Mouse (Mus musculus): ENCODE measurements at regions not wholly inside any gene's neighbourhood (a gene's known extent, or its start where the extent isn't known, plus 50 kb on each side); places are given as distances from the start of the nearest gene placed in this dataset.
A peak's percentile ranks its signal among the peaks of the same experiment; 100 is the strongest.

GRCm38 (mm10) chr11:63508727-63509126 lies 379.9 kb downstream of the Pmp22 start:
- H3K36me3 ChIP-seq: no peaks in the 10 kb centered on the region
- no peak overlapping the region for H3K9ac ChIP-seq
- H3K4me2 ChIP-seq: no peak overlapping the region
- no peaks in the 10 kb centered on the region for H3K27me3 ChIP-seq
- no peaks in the 10 kb centered on the region for H3K9me3 ChIP-seq
- 73% methylated on average over 2 of the region's 2 CpGs for WGBS
- no peak overlapping the region for H3K4me3 ChIP-seq
- H3K27ac ChIP-seq: no peak overlapping the region
- peaks cover 2% of the 10 kb centered on the region; the same call in 1 of the 2 replicates for H3K4me1 ChIP-seq
- no peak for ATAC-seq (ENCODE audit: insufficient number of reproducible peaks, low FRiP score, low TSS enrichment, low read depth)

GRCm38 (mm10) chr11:63510611-63511010 lies 381.8 kb downstream of the Pmp22 start:
- ATAC-seq (ENCODE audit: insufficient number of reproducible peaks, low FRiP score, low TSS enrichment, low read depth): no peak

GRCm38 (mm10) chr11:63514615-63515014 lies 385.8 kb downstream of the Pmp22 start:
- Histone ChIP-seq H3K27me3 (no peaks in the 10 kb centered on the region), H3K9ac (no peak overlapping the region), H3K9me3 (no peaks in the 10 kb centered on the region), H3K4me1 (peaks cover 9% of the 10 kb centered on the region), H3K36me3 (no peaks in the 10 kb centered on the region), H3K4me2 (no peak overlapping the region), H3K4me3 (no peak overlapping the region), H3K27ac (no peak overlapping the region)
- no peak for ATAC-seq (ENCODE audit: insufficient number of reproducible peaks, low FRiP score, low TSS enrichment, low read depth)
- WGBS: 76% methylated on average over 3 of the region's 3 CpGs

More at GRCm38 (mm10) chr11:63510611-63511010, 381.8 kb downstream of the Pmp22 start:
- H3K27me3 ChIP-seq: no peaks in the 10 kb centered on the region
- H3K4me2 ChIP-seq: no peak overlapping the region
- no peak overlapping the region for H3K9ac ChIP-seq
- H3K9me3 ChIP-seq: no peaks in the 10 kb centered on the region
- H3K27ac ChIP-seq: no peak overlapping the region
- H3K36me3 ChIP-seq: no peaks in the 10 kb centered on the region
- peaks cover 2% of the 10 kb centered on the region; the same call in 1 of the 2 replicates for H3K4me1 ChIP-seq
- H3K4me3 ChIP-seq: no peak overlapping the region
- WGBS: 89% methylated on average over 7 of the region's 7 CpGs

GRCm38 (mm10) chr11:63518847-63519246 lies 390.1 kb downstream of the Pmp22 start:
- 24% methylated on average over 6 of the region's 6 CpGs for WGBS
- Histone ChIP-seq H3K9me3 (no peaks in the 10 kb centered on the region), H3K36me3 (no peaks in the 10 kb centered on the region), H3K4me3 (no peak overlapping the region), H3K9ac (no peak overlapping the region), H3K4me1 (peaks cover 9% of the 10 kb centered on the region), H3K27ac (peak overlapping the region; percentile 22; the same call in 1 of the 2 replicates), H3K27me3 (no peaks in the 10 kb centered on the region), H3K4me2 (no peak overlapping the region)
- ATAC-seq (ENCODE audit: insufficient number of reproducible peaks, low FRiP score, low TSS enrichment, low read depth): no peak

- Histone ChIP-seq H3K36me3 (no peaks in the 10 kb centered on the region), H3K4me2 (no peak overlapping the region), H3K4me1 (peaks cover 8% of the 10 kb centered on the region; the same call in 1 of the 2 replicates), H3K9ac (no peak overlapping the region), H3K9me3 (no peaks in the 10 kb centered on the region), H3K27me3 (no peaks in the 10 kb centered on the region), H3K4me3 (no peak overlapping the region), H3K27ac (no peak overlapping the region)
- WGBS: 83% methylated on average over 7 of the region's 7 CpGs
- ATAC-seq (ENCODE audit: insufficient number of reproducible peaks, low FRiP score, low TSS enrichment, low read depth): no peak
These were observed 395.5 kb downstream of the Pmp22 start for GRCm38 (mm10) chr11:63524254-63524653.

GRCm38 (mm10) chr11:63525431-63525830 lies 396.6 kb downstream of the Pmp22 start:
- no peak for ATAC-seq (ENCODE audit: insufficient number of reproducible peaks, low FRiP score, low TSS enrichment, low read depth)
- no peaks in the 10 kb centered on the region for H3K9me3 ChIP-seq
- H3K27me3 ChIP-seq: no peaks in the 10 kb centered on the region
- H3K4me2 ChIP-seq: no peak overlapping the region
- 54% methylated on average over 12 of the region's 12 CpGs for WGBS
- H3K27ac ChIP-seq: no peak overlapping the region
- H3K36me3 ChIP-seq: no peaks in the 10 kb centered on the region
- H3K9ac ChIP-seq: no peak overlapping the region
- H3K4me1 ChIP-seq: peaks cover 8% of the 10 kb centered on the region; the same call in 1 of the 2 replicates
- no peak overlapping the region for H3K4me3 ChIP-seq

GRCm38 (mm10) chr11:63525956-63526355 lies 396.1 kb downstream of the Hs3st3b1 start:
- no peaks in the 10 kb centered on the region for H3K9me3 ChIP-seq
- no peaks in the 10 kb centered on the region for H3K36me3 ChIP-seq
- no peak overlapping the region for H3K27ac ChIP-seq
- no peak overlapping the region for H3K4me2 ChIP-seq
- peaks cover 8% of the 10 kb centered on the region; the same call in 1 of the 2 replicates for H3K4me1 ChIP-seq
- no peak overlapping the region for H3K9ac ChIP-seq
- H3K27me3 ChIP-seq: no peaks in the 10 kb centered on the region
- no peak overlapping the region for H3K4me3 ChIP-seq
- 56% methylated on average over 3 of the region's 3 CpGs for WGBS
- ATAC-seq (ENCODE audit: insufficient number of reproducible peaks, low FRiP score, low TSS enrichment, low read depth): no peak

- no peaks in the 10 kb centered on the region for H3K9me3 ChIP-seq
- WGBS: 63% methylated on average over 5 of the region's 5 CpGs
- H3K4me3 ChIP-seq: no peak overlapping the region
- H3K27me3 ChIP-seq: no peaks in the 10 kb centered on the region
- H3K9ac ChIP-seq: no peak overlapping the region
- H3K4me2 ChIP-seq: no peak overlapping the region
- ATAC-seq (ENCODE audit: insufficient number of reproducible peaks, low FRiP score, low TSS enrichment, low read depth): peak; percentile 50; the same call in 1 of the 2 replicates
- H3K36me3 ChIP-seq: no peaks in the 10 kb centered on the region
- H3K27ac ChIP-seq: no peak overlapping the region
- H3K4me1 ChIP-seq: 0 out of 2 replicates have a peak, but pooled peaks cover 7% of the 10 kb centered on the region
These were observed 389.3 kb downstream of the Hs3st3b1 start for GRCm38 (mm10) chr11:63532752-63533151.

- ATAC-seq (ENCODE audit: insufficient number of reproducible peaks, low FRiP score, low TSS enrichment, low read depth): no peak
- WGBS: 45% methylated on average over 4 of the region's 4 CpGs
- no peaks in the 10 kb centered on the region for H3K9me3 ChIP-seq
- H3K36me3 ChIP-seq: no peaks in the 10 kb centered on the region
- no peak overlapping the region for H3K27ac ChIP-seq
- no peak overlapping the region for H3K4me2 ChIP-seq
- no peaks in the 10 kb centered on the region for H3K27me3 ChIP-seq
- no peak overlapping the region for H3K4me3 ChIP-seq
- H3K9ac ChIP-seq: no peak overlapping the region
- 0 out of 2 replicates have a peak, but pooled peaks cover 7% of the 10 kb centered on the region for H3K4me1 ChIP-seq
These were observed 388.4 kb downstream of the Hs3st3b1 start for GRCm38 (mm10) chr11:63533555-63534200.

- ATAC-seq (ENCODE audit: insufficient number of reproducible peaks, low FRiP score, low TSS enrichment, low read depth): no peak
- Histone ChIP-seq H3K4me2 (no peak overlapping the region), H3K9me3 (no peaks in the 10 kb centered on the region), H3K36me3 (no peaks in the 10 kb centered on the region), H3K27me3 (no peaks in the 10 kb centered on the region), H3K9ac (no peak overlapping the region), H3K4me1 (0 out of 2 replicates have a peak, but pooled peaks cover 7% of the 10 kb centered on the region), H3K4me3 (no peak overlapping the region), H3K27ac (no peak overlapping the region)
- WGBS: 76% methylated on average over 3 of the region's 3 CpGs
These were observed 384.4 kb downstream of the Hs3st3b1 start for GRCm38 (mm10) chr11:63537693-63538092.

- Histone ChIP-seq H3K27me3 (no peaks in the 10 kb centered on the region), H3K9ac (no peak overlapping the region), H3K36me3 (no peaks in the 10 kb centered on the region), H3K4me3 (no peak overlapping the region), H3K4me2 (no peak overlapping the region), H3K9me3 (no peaks in the 10 kb centered on the region), H3K27ac (no peak overlapping the region), H3K4me1 (peaks cover 17% of the 10 kb centered on the region)
- WGBS: 77% methylated on average over 7 of the region's 7 CpGs
- no peak for ATAC-seq (ENCODE audit: insufficient number of reproducible peaks, low FRiP score, low TSS enrichment, low read depth)
These were observed 378.0 kb downstream of the Hs3st3b1 start for GRCm38 (mm10) chr11:63543971-63544696.

GRCm38 (mm10) chr11:63545516-63545915 lies 376.6 kb downstream of the Hs3st3b1 start:
- Histone ChIP-seq H3K9ac (no peak overlapping the region), H3K9me3 (no peaks in the 10 kb centered on the region), H3K27ac (peak overlapping the region; percentile 67), H3K27me3 (no peaks in the 10 kb centered on the region), H3K4me3 (no peak overlapping the region), H3K4me1 (peaks cover 17% of the 10 kb centered on the region), H3K36me3 (no peaks in the 10 kb centered on the region), H3K4me2 (0 out of 2 replicates have a peak overlapping the region, but pooled peaks have one; percentile 3)
- peak; percentile 71 for ATAC-seq (ENCODE audit: insufficient number of reproducible peaks, low FRiP score, low TSS enrichment, low read depth)
- WGBS: 6% methylated on average over 7 of the region's 7 CpGs

Measured in limb, embryonic 15.5 days (tissue).